Mouse (Mus musculus) ES-E14 (cell line): Measurements from ENCODE around the gene Chmp4b.

Source experiments
- CHD2 ChIP-seq: IDR thresholded peaks from 2 replicates; pipeline ENCODE4 v1.6.1; 2014; ENCODE audit warnings: mild to moderate bottlenecking, low read depth, low read length, inconsistent platforms
- HCFC1 ChIP-seq: IDR thresholded peaks from 2 replicates; pipeline ENCODE4 v1.6.1; 2012; ENCODE audit warnings: low read length, inconsistent platforms, borderline replicate concordance; ENCODE audit not compliant: insufficient read depth
- MAFK ChIP-seq: IDR thresholded peaks from 2 replicates; pipeline ENCODE4 v1.6.1; 2014; ENCODE audit warnings: mild to moderate bottlenecking, low read depth, low read length, inconsistent platforms; ENCODE audit not compliant: insufficient read depth
- ZC3H11A ChIP-seq: IDR thresholded peaks from 2 replicates; pipeline ENCODE4 v1.6.1; 2012; ENCODE audit warnings: low read depth, mild to moderate bottlenecking, inconsistent platforms, low read length, borderline replicate concordance
- ZNF384 ChIP-seq: IDR thresholded peaks from 2 replicates; pipeline ENCODE4 v1.6.1; 2012; ENCODE audit warnings: low read depth, low read length, inconsistent platforms

DNA sequence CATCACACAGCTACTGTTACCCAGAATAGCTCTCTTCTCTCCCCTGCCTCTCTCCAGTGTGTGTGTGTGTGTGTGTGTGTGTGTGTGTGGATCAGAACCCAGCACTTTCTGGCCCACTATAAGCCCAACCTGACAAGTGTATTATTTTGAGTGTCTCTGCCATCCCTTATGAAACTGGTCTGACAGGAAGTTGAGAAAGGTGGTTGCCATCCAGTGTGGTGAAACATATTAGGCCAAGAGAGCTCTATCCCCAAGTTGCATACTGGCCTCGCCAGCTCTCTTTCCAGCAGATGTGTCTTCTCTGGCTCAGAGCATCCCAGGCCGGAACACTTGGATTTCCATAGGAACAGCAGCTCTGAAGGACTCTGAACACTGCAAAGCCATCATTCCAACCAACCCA, 48.7 kb downstream of the Chmp4b start:
- TF ChIP-seq HCFC1 (no peak), MAFK (no peak), ZNF384 (no peak), CHD2 (no peak), ZC3H11A (no peak)
